Mouse (Mus musculus) stomach, postnatal 0 days (tissue): ENCODE data around the gene Caps2. TPM values are rescaled to one million over a fixed set of nuclear protein-coding genes. Genes with fewer than 3 reads are reported as not detected.
"Not testable (repeated sequence)": the region's sequence is repeated elsewhere in the genome, so short reads cannot be mapped to it uniquely, and the experiment has no call there.

Experiments used
- ATAC-seq: fragments of 200-750 bp; cut with Nextera tagmentation; 2 replicates; pipeline ENCODE4 v1.8.0; 2017; ENCODE audit not compliant: low FRiP score, low TSS enrichment
- DNase-seq: peaks from one replicate; pipeline ENCODE4 v3.0.0-alpha.2; 2016; ENCODE audit warnings: low spot score
- H3K27ac ChIP-seq: fragments of 300-500 bp; sonication (generic); replicated peaks from 2 replicates; pipeline ENCODE4 v1.5.1; 2014; ENCODE audit warnings: mild to moderate bottlenecking, control low read depth
- H3K27me3 ChIP-seq: fragments of 300-500 bp; sonication (generic); 2 replicates; pipeline ENCODE4 v1.6.1; 2014; ENCODE audit warnings: low read length; ENCODE audit not compliant: control insufficient read depth, insufficient read depth
- H3K36me3 ChIP-seq: fragments of 300-500 bp; sonication (generic); 2 replicates; pipeline ENCODE4 v1.6.1; 2014; ENCODE audit warnings: low read length, mixed read lengths; ENCODE audit not compliant: control insufficient read depth, insufficient read depth
- H3K4me1 ChIP-seq: fragments of 300-500 bp; sonication (generic); replicated peaks from 2 replicates; pipeline ENCODE4 v1.6.1; 2014; ENCODE audit warnings: antibody characterized with exemption; ENCODE audit not compliant: control insufficient read depth, insufficient read depth
- H3K4me2 ChIP-seq: fragments of 300-500 bp; sonication (generic); replicated peaks from 2 replicates; pipeline ENCODE4 v1.6.1; 2014; ENCODE audit warnings: low read depth, mild to moderate bottlenecking, control low read depth, moderate library complexity
- H3K4me3 ChIP-seq: fragments of 300-500 bp; sonication (generic); 2 replicates; pipeline ENCODE4 v1.5.1; 2014; ENCODE audit warnings: low read depth, low read length, control low read depth
- H3K9ac ChIP-seq: fragments of 300-500 bp; sonication (generic); 2 replicates; pipeline ENCODE4 v1.6.1; 2014; ENCODE audit warnings: mild to moderate bottlenecking, low read length, control low read depth, mixed read lengths
- H3K9me3 ChIP-seq: fragments of 300-500 bp; sonication (generic); 2 replicates; pipeline ENCODE4 v1.6.1; 2016; ENCODE audit warnings: low read length; ENCODE audit not compliant: control insufficient read depth
- CTCF ChIP-seq: IDR thresholded peaks from 2 replicates; pipeline ENCODE4 v1.5.1; 2016; ENCODE audit warnings: antibody characterized with exemption, low read depth, mild to moderate bottlenecking, moderate library complexity
- EP300 ChIP-seq: optimal IDR thresholded peaks from 2 replicates; pipeline ENCODE3; 2016; ENCODE audit warnings: antibody characterized with exemption
- WGBS: fragments of 180-500 bp; shearing (Covaris S2); extraction: QIAGEN DNeasy Blood & Tissue Kit; methylation state at CpG from one replicate; pipeline ENCODE4 v1.1.7; 2014; 5-methylcytosine and 5-hydroxymethylcytosine counted together
- polyA plus RNA-seq: library from polyadenylated mRNA; unstranded; fragments of >200 nt; fragmentation: Nextera tagmentation; extraction: Ambion mirVana; gene quantifications from 2 replicates; pipeline ENCODE4 v1.2.1, GENCODE M21; 2015

Caps2 gene
- polyA plus RNA-seq, 1 experiment from 2014 or later = 0.04 TPM

DNA sequence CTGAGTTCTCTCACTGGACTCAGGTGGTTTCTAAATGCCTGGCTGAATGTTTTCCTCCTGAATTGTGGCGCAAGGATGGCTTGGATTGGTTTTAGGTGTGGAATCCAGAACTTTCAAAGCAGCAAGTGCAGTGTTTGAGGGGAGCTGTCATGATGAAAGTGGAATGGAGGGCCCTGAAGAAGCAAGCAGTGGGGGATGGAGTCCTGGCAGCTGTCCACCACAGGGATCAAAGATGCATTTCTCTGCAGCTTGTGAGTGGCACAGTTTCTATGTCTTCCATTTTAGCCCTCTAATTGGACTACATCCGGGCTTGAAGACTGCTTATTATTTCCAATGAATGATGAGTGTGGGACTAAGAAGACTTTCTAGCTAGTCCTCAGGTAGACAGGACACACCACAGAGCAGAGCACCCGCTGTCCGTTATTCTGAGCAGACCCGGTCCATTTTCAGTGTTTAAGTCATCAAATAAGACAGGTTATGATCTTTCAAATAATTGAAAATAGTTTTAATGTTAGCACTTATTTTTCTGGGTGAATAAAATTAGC lies 72.0 kb downstream of the Caps2 start:
- H3K4me3 ChIP-seq, H3K4me1 ChIP-seq, H3K36me3 ChIP-seq, H3K9me3 ChIP-seq, H3K4me2 ChIP-seq, H3K27me3 ChIP-seq, DNase-seq, H3K27ac ChIP-seq, ATAC-seq, H3K9ac ChIP-seq: not testable (repeated sequence)
- 79% methylated on average over 5 of the region's 5 CpGs for WGBS

- no peak overlapping the region for H3K4me3 ChIP-seq
- TF ChIP-seq CTCF (no peak), EP300 (no peak)
- no peak overlapping the region for H3K4me2 ChIP-seq
- 62% methylated on average over 2 of the region's 2 CpGs for WGBS
- H3K4me1 ChIP-seq = no peaks in the 10 kb centered on the region
- no peaks in the 10 kb centered on the region for H3K36me3 ChIP-seq
- no peak overlapping the region for H3K9ac ChIP-seq
- no peaks in the 10 kb centered on the region for H3K27me3 ChIP-seq
- no peak for DNase-seq
- ATAC-seq = no peak
- no peaks in the 10 kb centered on the region for H3K9me3 ChIP-seq
- H3K27ac ChIP-seq = no peak overlapping the region
Measured at GRCm38 (mm10) chr10:112248273-112248672, 84.9 kb downstream of the Caps2 start.

- no peak overlapping the region for H3K4me3 ChIP-seq
- no peak overlapping the region for H3K27ac ChIP-seq
- 74% methylated on average over 3 of the region's 3 CpGs for WGBS
- no peaks in the 10 kb centered on the region for H3K9me3 ChIP-seq
- H3K9ac ChIP-seq = no peak overlapping the region
- ATAC-seq = no peak
- no peak overlapping the region for H3K4me2 ChIP-seq
- no peak for DNase-seq
- no peak for TF ChIP-seq EP300
- no peak for TF ChIP-seq CTCF
- H3K27me3 ChIP-seq = no peaks in the 10 kb centered on the region
- H3K36me3 ChIP-seq = no peaks in the 10 kb centered on the region
- H3K4me1 ChIP-seq = no peaks in the 10 kb centered on the region
Measured at GRCm38 (mm10) chr10:112263467-112263866, 100.0 kb downstream of the Caps2 start.

Other genes with a start within 250 kb of the Caps2 start
- 17.6 and 18.6 TPM in 2 replicates for gene Krr1, start 191.0 kb upstream of the Caps2 start, polyA plus RNA-seq
- 12.9 and 16.0 TPM in 2 replicates for gene Glipr1, start 161.0 kb upstream of the Caps2 start, polyA plus RNA-seq
- gene Glipr1l1, start 103.4 kb upstream of the Caps2 start, polyA plus RNA-seq = not detected in 2 replicates
- gene Glipr1l2, start 80.3 kb upstream of the Caps2 start, polyA plus RNA-seq = 0.06 TPM in 1 of 2 replicates, not detected in the other
- gene Glipr1l3, start 3.3 kb upstream of the Caps2 start, polyA plus RNA-seq = not detected in 2 replicates
- 0.22 and 0.30 TPM in 2 replicates for gene Kcnc2, start 107.5 kb downstream of the Caps2 start, polyA plus RNA-seq